Mouse (Mus musculus) spleen, postnatal 36 days (tissue): ENCODE measurements around the gene Rab3a.
A peak's percentile ranks its signal among the peaks of the same experiment; 100 is the strongest.

Source experiments
- DNase-seq, 2 experiments: peaks; one replicate each; pipeline ENCODE4 v3.0.0; 2022; ENCODE audit warnings: low spot score in 2 of 2, mixed read lengths in 1 of 2

Gene Rab3a

GRCm38 (mm10) chr8:70742176-70742575 is 12.3 kb upstream of the Rab3a start:
- no peak for DNase-seq

GRCm38 (mm10) chr8:70742981-70743655 is 11.4 kb upstream of the Rab3a start:
- no peak for DNase-seq

GRCm38 (mm10) chr8:70743656-70744590 is 10.6 kb upstream of the Rab3a start:
- peak in 1 of 2 experiments; percentile 42 for DNase-seq

- no peak for DNase-seq
Observed at GRCm38 (mm10) chr8:70744806-70745205, 9.7 kb upstream of the Rab3a start.

- no peak for DNase-seq
Observed at GRCm38 (mm10) chr8:70745691-70746220, 8.7 kb upstream of the Rab3a start.

- no peak for DNase-seq
Observed at GRCm38 (mm10) chr8:70746676-70747075, 7.8 kb upstream of the Rab3a start.

GRCm38 (mm10) chr8:70747211-70747890 is 7.1 kb upstream of the Rab3a start:
- no peak for DNase-seq

GRCm38 (mm10) chr8:70748246-70749096 is 6.0 kb upstream of the Rab3a start:
- DNase-seq: no peak

GRCm38 (mm10) chr8:70749097-70749674 is 5.3 kb upstream of the Rab3a start:
- no peak for DNase-seq

GRCm38 (mm10) chr8:70750128-70750680 is 4.3 kb upstream of the Rab3a start:
- no peak for DNase-seq

- peak in 1 of 2 experiments; percentile 78 for DNase-seq
Observed at GRCm38 (mm10) chr8:70752000-70752764, 2.3 kb upstream of the Rab3a start.

- peak; percentile 82 to 84 for DNase-seq
Observed at GRCm38 (mm10) chr8:70753151-70753550, 1.3 kb upstream of the Rab3a start.

GRCm38 (mm10) chr8:70754871-70755660 is 587 bp downstream of the Rab3a start:
- DNase-seq: peak in 1 of 2 experiments; percentile 54

GRCm38 (mm10) chr8:70755661-70756475 is 1.4 kb downstream of the Rab3a start:
- no peak for DNase-seq

- no peak for DNase-seq
Observed at GRCm38 (mm10) chr8:70756476-70757040, 2.1 kb downstream of the Rab3a start.

- DNase-seq: no peak
Observed at GRCm38 (mm10) chr8:70757523-70758307, 3.2 kb downstream of the Rab3a start.

- no peak for DNase-seq
Observed at GRCm38 (mm10) chr8:70758308-70758615, 3.8 kb downstream of the Rab3a start.
